Mouse (Mus musculus): ENCODE data around the gene Utp14a. TPM values are rescaled to one million over a fixed set of nuclear protein-coding genes. Genes with fewer than 3 reads are reported as not detected.
A peak's percentile ranks its signal among the peaks of the same experiment; 100 is the strongest.
"Not testable (repeated sequence)": the region's sequence is repeated elsewhere in the genome, so short reads cannot be mapped to it uniquely, and the experiment has no call there.

The Utp14a gene
- 18.3 TPM for polyA plus RNA-seq (2021)

- ChIA-PET CTCF (interaction anchor here (1.0 kb wide), 1 partner anchor 8 kb away, joined by 3 read pairs; no protein-coding TSS in a partner anchor), POLR2A (no interaction called here)
- in situ Hi-C loops (cut with MboI; ENCODE audit: low pct_unique_long_range_greater_than_20kb) = loop anchor here (10.0 kb wide), 1 partner anchor 232 kb away; no protein-coding TSS in a partner anchor
- peaks cover 28% of the 10 kb centered on the region for H3K27me3 ChIP-seq
- ATAC-seq (peak; percentile 97), DNase-seq (ENCODE audit: low read depth, low spot score) (peak; percentile 35)
- TF ChIP-seq CTCF (IDR thresholded peaks at IDR 0.05) = no peak
These were observed at the start of gene Utp14a for GRCm38 (mm10) chrX:48256468-48257007. Utp14a (plus strand) TSS chrX:48256862.

GRCm38 (mm10) chrX:48207761-48208487 lies 48.7 kb upstream of the Utp14a start:
- peaks cover 30% of the 10 kb centered on the region for H3K27me3 ChIP-seq
- ATAC-seq (peak; percentile 46), DNase-seq (ENCODE audit: low read depth, low spot score) (no peak)
- TF ChIP-seq CTCF (IDR thresholded peaks at IDR 0.05) = no peak
- ChIA-PET POLR2A (interaction anchor here (1.6 kb wide), 1 partner anchor 9 kb away, joined by 4 read pairs; no protein-coding TSS in a partner anchor), CTCF (interaction anchor here (0.7 kb wide), 1 partner anchor 58 kb away, joined by 3 read pairs; no protein-coding TSS in a partner anchor)
- in situ Hi-C loops (cut with MboI; ENCODE audit: low pct_unique_long_range_greater_than_20kb) = no loop called here

GRCm38 (mm10) chrX:48208519-48209185 lies 48.0 kb upstream of the Utp14a start, which contains the start of gene Zdhhc9:
Zdhhc9 (minus strand) TSS chrX:48208878.
- TF ChIP-seq CTCF (IDR thresholded peaks at IDR 0.05) = no peak
- DNase-seq (ENCODE audit: low read depth, low spot score) (peak; percentile 24), ATAC-seq (peak; percentile 97)
- POLR2A ChIA-PET = interaction anchor here (1.6 kb wide), 1 partner anchor 9 kb away, joined by 4 read pairs; no protein-coding TSS in a partner anchor
- CTCF ChIA-PET = no interaction called here
- in situ Hi-C loops (cut with MboI; ENCODE audit: low pct_unique_long_range_greater_than_20kb) = no loop called here
- peaks cover 30% of the 10 kb centered on the region for H3K27me3 ChIP-seq

DNA sequence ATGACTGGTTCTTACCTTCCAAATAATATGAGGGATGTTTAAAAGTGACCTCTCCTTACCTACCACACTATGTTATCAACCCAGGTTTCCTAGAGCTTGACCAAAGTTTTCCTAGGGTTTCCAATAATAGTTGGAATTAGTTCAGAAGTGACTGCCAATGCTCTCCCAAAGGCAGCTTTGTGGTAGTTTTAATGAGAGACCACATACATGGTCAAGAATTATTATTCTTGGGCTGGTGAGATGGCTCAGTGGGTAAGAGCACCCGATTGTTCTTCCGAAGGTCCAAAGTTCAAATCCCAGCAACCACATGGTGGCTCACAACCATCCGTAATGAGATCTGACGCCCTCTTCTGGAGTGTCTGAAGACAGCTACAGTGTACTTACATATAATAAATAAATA lies 46.9 kb upstream of the Utp14a start:
- CTCF ChIA-PET; ATAC-seq; DNase-seq (ENCODE audit: low read depth, low spot score); in situ Hi-C loops (cut with MboI; ENCODE audit: low pct_unique_long_range_greater_than_20kb): not testable (repeated sequence)
- peaks cover 26% of the 10 kb centered on the region for H3K27me3 ChIP-seq
- POLR2A ChIA-PET = interaction anchor here (1.6 kb wide), 1 partner anchor 10 kb away, joined by 4 read pairs; no protein-coding TSS in a partner anchor

DNA sequence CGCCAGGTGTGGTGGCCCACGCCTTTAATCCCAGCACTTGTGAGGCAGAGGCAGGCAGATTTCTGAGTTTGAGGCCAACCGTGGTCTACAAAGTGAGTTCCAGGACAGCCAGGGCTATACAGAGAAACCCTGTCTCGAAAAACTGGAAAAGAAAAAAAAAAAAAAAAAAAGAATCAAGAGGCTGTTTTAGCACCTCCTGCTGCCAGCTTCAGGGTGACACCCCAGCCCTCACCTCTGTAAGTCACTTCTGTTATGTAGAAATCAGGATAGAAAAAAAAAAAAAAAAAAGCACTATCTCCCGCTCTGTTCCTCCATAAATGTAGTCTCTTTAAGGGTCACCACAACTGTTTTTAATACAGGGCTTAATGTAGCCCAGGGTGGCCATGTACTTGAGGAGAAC lies 37.2 kb upstream of the Utp14a start:
- DNase-seq (ENCODE audit: low read depth, low spot score) = no peak
- ATAC-seq = no peak
- no peak for TF ChIP-seq CTCF (IDR thresholded peaks at IDR 0.05)
- peaks cover 24% of the 10 kb centered on the region for H3K27me3 ChIP-seq
- ChIA-PET POLR2A (no interaction called here), CTCF (interaction anchor here (1.5 kb wide), 1 partner anchor 11 kb away, joined by 5 read pairs; no protein-coding TSS in a partner anchor)
- in situ Hi-C loops (cut with MboI; ENCODE audit: low pct_unique_long_range_greater_than_20kb) = no loop called here

DNA sequence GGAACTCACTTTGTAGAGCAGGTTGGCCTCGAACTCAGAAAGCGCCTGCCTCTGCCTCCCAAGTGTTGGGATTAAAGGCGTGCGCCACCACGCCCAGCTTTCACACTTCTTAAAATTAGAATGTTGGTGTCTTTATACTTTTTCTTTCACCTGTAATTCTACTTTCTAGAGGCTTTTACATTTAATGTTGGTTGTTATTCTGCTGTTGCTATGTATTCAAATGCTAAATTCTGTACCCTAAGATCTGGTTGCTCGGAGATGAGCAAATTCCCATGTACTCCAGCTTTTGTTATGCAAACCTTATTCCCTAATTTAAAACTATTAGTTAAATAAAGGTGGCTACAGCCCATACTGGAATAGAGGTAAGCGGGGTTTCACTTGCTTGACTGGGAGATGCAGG lies 34.0 kb upstream of the Utp14a start:
- DNase-seq (ENCODE audit: low read depth, low spot score) = no peak
- CTCF ChIA-PET = no interaction called here
- ATAC-seq = no peak
- POLR2A ChIA-PET = no interaction called here
- in situ Hi-C loops (cut with MboI; ENCODE audit: low pct_unique_long_range_greater_than_20kb) = no loop called here
- peaks cover 28% of the 10 kb centered on the region for H3K27me3 ChIP-seq
- TF ChIP-seq CTCF (IDR thresholded peaks at IDR 0.05) = no peak

GRCm38 (mm10) chrX:48226225-48226624 lies 30.4 kb upstream of the Utp14a start:
- TF ChIP-seq CTCF (IDR thresholded peaks at IDR 0.05) = no peak
- DNase-seq (ENCODE audit: low read depth, low spot score) (no peak), ATAC-seq (no peak)
- H3K27me3 ChIP-seq = peaks cover 30% of the 10 kb centered on the region
- in situ Hi-C loops (cut with MboI; ENCODE audit: low pct_unique_long_range_greater_than_20kb) = no loop called here
- POLR2A ChIA-PET = interaction anchor here (0.6 kb wide), 1 partner anchor 110 kb away, joined by 3 read pairs; no protein-coding TSS in a partner anchor
- CTCF ChIA-PET = no interaction called here

- peaks cover 41% of the 10 kb centered on the region for H3K27me3 ChIP-seq
- DNase-seq (ENCODE audit: low read depth, low spot score) (no peak), ATAC-seq (no peak)
- in situ Hi-C loops (cut with MboI; ENCODE audit: low pct_unique_long_range_greater_than_20kb) = no loop called here
- ChIA-PET POLR2A (interaction anchor here (0.6 kb wide), 1 partner anchor 86 kb away, joined by 3 read pairs; no protein-coding TSS in a partner anchor), CTCF (no interaction called here)
- no peak for TF ChIP-seq CTCF (IDR thresholded peaks at IDR 0.05)
These were observed 22.2 kb upstream of the Utp14a start for GRCm38 (mm10) chrX:48234417-48234816.

- ChIA-PET POLR2A (interaction anchor here (1.0 kb wide), 1 partner anchor 221 kb away, joined by 4 read pairs; no protein-coding TSS in a partner anchor), CTCF (interaction anchor here (1.0 kb wide), 1 partner anchor 9 kb away, joined by 3 read pairs; no protein-coding TSS in a partner anchor)
- DNase-seq (ENCODE audit: low read depth, low spot score) = no peak
- no peak for TF ChIP-seq CTCF (IDR thresholded peaks at IDR 0.05)
- peaks cover 28% of the 10 kb centered on the region for H3K27me3 ChIP-seq
- ATAC-seq = no peak
- in situ Hi-C loops (cut with MboI; ENCODE audit: low pct_unique_long_range_greater_than_20kb) = loop anchor here (10.0 kb wide), 1 partner anchor 231 kb away; no protein-coding TSS in a partner anchor
These were observed 733 bp upstream of the Utp14a start for GRCm38 (mm10) chrX:48255830-48256428.

- DNase-seq (ENCODE audit: low read depth, low spot score) = no peak
- ChIA-PET POLR2A (no interaction called here), CTCF (no interaction called here)
- in situ Hi-C loops (cut with MboI; ENCODE audit: low pct_unique_long_range_greater_than_20kb) = loop anchor here (10.0 kb wide), 1 partner anchor 232 kb away; no protein-coding TSS in a partner anchor
- no peak for ATAC-seq
- no peak for TF ChIP-seq CTCF (IDR thresholded peaks at IDR 0.05)
- H3K27me3 ChIP-seq = peaks cover 26% of the 10 kb centered on the region
These were observed 349 bp downstream of the Utp14a start for GRCm38 (mm10) chrX:48257011-48257410.
